Mouse (Mus musculus): ENCODE data around the gene Atp10b.

GRCm38 (mm10) chr11:43255262-43255661 lies 105.6 kb downstream of the Atp10b start:
- TF ChIP-seq POLR2A (IDR thresholded peaks at IDR 0.05; ENCODE audit: low read depth, low read length) (no peak), CTCF (IDR thresholded peaks at IDR 0.05; ENCODE audit: extremely low read depth, insufficient read depth, insufficient read length, insufficient replicate concordance) (no peak)
